Mouse (Mus musculus) brown adipose tissue, adult 24 weeks (tissue): ENCODE data around the gene Chd9. TPM values are rescaled to one million over a fixed set of nuclear protein-coding genes. Genes with fewer than 3 reads are reported as not detected.
A peak's percentile ranks its signal among the peaks of the same experiment; 100 is the strongest.

ENCODE experiments used
- H3K27ac ChIP-seq: fragments of 200-500 bp; replicated peaks from 2 replicates; pipeline ENCODE4 v1.5.1; 2012; ENCODE audit warnings: low read depth, mild to moderate bottlenecking, low read length
- H3K4me1 ChIP-seq: fragments of 200-500 bp; 2 replicates; pipeline ENCODE4 v1.6.1; 2012; ENCODE audit warnings: low read length, mixed read lengths; ENCODE audit not compliant: control insufficient read depth, insufficient read depth, insufficient read length
- H3K4me3 ChIP-seq: fragments of 200-500 bp; 2 replicates; pipeline ENCODE4 v1.5.1; 2012; ENCODE audit warnings: low read depth, mild to moderate bottlenecking, low read length, moderate library complexity; ENCODE audit not compliant: insufficient read depth
- polyA plus RNA-seq: library from polyadenylated mRNA; stranded (reverse); fragments of >200 nt; gene quantifications from 2 replicates; pipeline ENCODE4 v1.2.4, GENCODE M21; 2012; ENCODE audit not compliant: missing spikeins, insufficient read depth, insufficient read length

Chd9 gene
- polyA plus RNA-seq, 1 experiment = 36.3 TPM

DNA sequence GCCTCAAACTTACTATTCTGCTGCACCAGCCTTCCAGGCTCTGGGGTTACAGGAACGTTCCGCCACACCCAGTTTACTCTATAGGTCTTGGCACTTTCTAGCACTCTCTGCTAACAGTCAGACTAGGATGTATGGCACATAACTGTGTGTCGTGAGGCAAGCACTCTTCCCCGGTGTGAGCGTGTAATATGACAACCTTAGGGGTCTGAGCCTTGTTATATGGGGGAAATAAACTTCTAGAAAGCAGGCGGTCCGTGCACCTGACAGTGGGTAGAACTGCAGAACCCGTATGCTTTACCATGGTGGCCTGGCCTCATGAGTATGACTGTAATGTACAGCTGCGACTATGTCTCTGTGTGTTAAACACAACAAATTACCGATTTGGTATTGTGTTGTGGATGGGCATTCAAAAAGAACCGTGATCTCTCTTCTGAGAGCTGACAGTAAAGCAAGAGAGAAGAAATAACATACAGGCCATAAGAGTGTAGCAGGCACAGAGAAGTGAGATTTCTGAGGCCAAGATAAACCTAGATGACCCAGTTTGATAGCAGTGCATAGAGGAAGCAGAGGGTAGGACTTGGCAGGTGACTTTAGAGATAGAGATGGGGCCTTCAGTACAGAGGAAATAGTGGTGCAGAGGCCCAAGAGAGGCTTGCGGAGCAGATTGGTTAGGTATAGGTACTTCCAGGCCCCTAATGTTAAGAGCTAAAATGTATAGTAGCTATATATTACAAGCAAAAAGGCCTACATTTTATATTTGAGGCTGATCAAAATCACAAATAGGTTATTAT, 249.1 kb downstream of the Chd9 start:
- no peak overlapping the region for H3K27ac ChIP-seq

DNA sequence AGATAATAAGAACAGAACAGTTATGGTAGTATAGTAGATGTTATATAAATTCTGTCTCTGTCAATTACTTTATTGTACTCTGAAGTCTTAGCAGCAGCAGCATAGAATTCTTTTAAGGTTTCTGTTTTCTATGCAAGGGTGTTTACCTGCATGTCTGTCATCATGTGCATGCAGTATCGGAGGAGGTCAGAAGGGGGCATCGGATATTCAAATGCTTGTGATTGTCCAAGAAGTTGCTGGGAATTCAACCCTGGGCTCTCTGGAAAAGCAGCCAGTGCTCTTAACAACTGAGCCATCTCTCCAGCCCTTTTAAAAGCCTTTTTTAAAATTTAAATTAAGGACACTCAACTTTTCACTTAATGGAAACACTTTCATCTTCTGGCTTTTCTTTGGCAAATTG, 251.5 kb downstream of the Chd9 start:
- peaks cover 3% of the 10 kb centered on the region; the same call in 1 of the 2 replicates for H3K4me1 ChIP-seq
- no peak overlapping the region for H3K4me3 ChIP-seq
- H3K27ac ChIP-seq = no peak overlapping the region

More for the DNA sequence above, 249.1 kb downstream of the Chd9 start:
- no peak overlapping the region for H3K4me3 ChIP-seq
- peaks cover 3% of the 10 kb centered on the region; the same call in 1 of the 2 replicates for H3K4me1 ChIP-seq

DNA sequence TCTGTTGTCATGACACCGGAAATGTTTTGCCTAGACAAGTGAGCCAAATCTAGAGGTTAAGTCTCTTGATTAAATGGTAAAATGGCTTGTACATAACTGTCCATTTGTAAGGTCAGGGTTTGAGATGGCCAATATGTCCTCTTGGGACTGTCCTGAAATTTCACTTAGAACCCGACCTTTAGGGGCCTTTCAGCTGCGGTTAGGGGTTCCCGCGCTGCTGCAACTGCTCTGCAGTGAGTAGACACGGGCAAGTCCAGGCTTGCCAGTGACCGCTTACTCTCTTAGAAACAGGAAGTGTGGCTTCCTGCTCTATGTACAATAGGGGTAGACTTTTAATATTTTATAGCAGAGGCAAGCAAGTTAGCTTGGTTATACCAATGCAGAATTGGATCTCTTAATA, 253.8 kb downstream of the Chd9 start:
- Histone ChIP-seq H3K27ac (peak overlapping the region; percentile 56), H3K4me3 (no peak overlapping the region), H3K4me1 (peaks cover 3% of the 10 kb centered on the region; the same call in 1 of the 2 replicates)

DNA sequence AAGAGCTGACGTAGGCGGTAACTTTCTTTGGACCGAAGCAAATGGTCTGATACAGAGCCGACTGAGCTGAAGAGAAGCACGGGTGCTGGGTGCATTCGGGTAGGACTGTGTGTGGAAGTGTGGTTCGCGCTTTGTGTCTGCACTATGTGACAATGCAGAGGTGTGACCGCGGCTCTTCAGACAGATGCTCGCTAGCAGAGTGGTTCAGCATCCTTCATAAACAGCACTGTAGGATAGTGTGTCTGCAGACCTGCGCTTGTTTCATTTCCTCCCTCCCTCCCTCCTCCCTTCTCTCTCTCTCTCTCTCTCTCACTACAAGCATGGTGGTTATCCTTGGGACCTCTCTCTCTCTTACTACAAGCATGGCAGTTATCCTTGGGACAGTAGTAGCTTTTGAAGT, 254.3 kb downstream of the Chd9 start:
- H3K4me3 ChIP-seq = no peak overlapping the region
- H3K27ac ChIP-seq = no peak overlapping the region
- H3K4me1 ChIP-seq = peaks cover 3% of the 10 kb centered on the region; the same call in 1 of the 2 replicates

DNA sequence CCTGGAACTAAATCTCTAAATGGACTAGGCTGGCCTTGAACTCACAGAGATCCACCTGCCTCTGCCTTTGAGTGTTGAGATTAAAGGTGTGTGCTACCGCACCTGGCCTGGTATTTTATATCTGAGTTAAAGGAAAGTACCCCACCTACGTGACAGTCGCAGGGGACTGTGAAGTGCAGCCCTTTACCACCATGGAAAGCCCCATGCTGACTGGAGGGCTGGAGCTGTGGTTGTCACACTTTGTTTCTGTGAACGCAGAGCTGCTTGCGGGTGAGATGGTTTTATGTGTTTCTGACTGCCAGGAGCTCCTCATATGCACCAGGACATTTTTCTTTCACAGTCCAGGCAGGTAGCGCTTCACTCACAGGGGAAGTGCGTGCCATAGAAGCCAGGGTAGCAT, 260.3 kb downstream of the Chd9 start:
- Histone ChIP-seq H3K4me1 (no peaks in the 10 kb centered on the region), H3K4me3 (no peak overlapping the region), H3K27ac (no peak overlapping the region)

DNA sequence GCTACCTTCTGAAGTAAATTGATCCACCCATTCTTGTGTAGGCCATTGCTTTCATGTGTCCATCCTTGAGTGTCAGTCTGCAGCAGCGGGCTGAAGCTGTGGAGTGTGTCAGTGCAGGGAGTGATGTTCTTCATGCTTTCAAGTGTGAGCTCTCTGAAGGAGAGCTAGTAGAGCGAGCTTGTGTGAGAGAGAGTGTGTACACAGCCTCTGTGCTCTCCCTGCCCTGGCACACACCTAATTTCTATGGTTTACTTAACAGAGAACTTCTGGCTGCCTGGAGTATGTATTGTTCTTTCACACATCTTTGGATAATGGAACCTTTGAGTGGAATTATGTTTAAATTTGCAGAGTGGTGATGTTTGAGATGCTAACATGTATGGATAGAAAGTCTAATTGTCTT, 261.4 kb downstream of the Chd9 start:
- H3K4me1 ChIP-seq = no peaks in the 10 kb centered on the region
- H3K27ac ChIP-seq = no peak overlapping the region
- H3K4me3 ChIP-seq = no peak overlapping the region

- H3K4me3 ChIP-seq = no peak overlapping the region
- H3K27ac ChIP-seq = no peak overlapping the region
- H3K4me1 ChIP-seq = no peaks in the 10 kb centered on the region
Measured at GRCm38 (mm10) chr8:91094135-91094534, 266.0 kb downstream of the Chd9 start.

DNA sequence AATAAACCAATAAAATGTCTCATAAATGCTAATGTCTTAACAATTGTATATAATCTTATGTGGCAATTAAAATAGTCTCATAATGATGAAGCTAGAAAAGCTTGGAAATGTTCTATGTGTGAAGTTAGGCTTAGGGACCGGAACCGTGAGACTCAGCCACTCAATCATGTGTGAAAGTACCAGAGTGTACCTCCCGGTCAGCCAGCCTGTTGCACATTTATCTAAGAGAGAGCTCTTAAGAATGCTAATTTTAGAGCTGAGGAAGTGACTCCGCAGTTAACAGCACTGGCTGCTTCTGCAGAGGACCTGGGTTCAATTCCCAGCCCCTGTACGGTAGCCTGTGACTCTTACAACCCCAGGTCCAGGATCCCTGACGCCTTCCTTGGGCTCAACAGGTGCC, 270.0 kb downstream of the Chd9 start:
- no peak overlapping the region for H3K27ac ChIP-seq
- no peak overlapping the region for H3K4me3 ChIP-seq
- no peaks in the 10 kb centered on the region for H3K4me1 ChIP-seq

Other genes starting within 250 kb of the Chd9 start
- gene Gm19935, start 11.0 kb upstream of the Chd9 start, polyA plus RNA-seq = not detected in 2 replicates
- 17.8 and 35.9 TPM in 2 replicates for gene Rbl2, start 241.7 kb downstream of the Chd9 start, polyA plus RNA-seq